Mouse (Mus musculus): ENCODE measurements at regions not wholly inside any gene's neighbourhood (a gene's known extent, or its start where the extent isn't known, plus 50 kb on each side); places are given as distances from the start of the nearest gene placed in this dataset.
A peak's percentile ranks its signal among the peaks of the same experiment; 100 is the strongest.

DNA sequence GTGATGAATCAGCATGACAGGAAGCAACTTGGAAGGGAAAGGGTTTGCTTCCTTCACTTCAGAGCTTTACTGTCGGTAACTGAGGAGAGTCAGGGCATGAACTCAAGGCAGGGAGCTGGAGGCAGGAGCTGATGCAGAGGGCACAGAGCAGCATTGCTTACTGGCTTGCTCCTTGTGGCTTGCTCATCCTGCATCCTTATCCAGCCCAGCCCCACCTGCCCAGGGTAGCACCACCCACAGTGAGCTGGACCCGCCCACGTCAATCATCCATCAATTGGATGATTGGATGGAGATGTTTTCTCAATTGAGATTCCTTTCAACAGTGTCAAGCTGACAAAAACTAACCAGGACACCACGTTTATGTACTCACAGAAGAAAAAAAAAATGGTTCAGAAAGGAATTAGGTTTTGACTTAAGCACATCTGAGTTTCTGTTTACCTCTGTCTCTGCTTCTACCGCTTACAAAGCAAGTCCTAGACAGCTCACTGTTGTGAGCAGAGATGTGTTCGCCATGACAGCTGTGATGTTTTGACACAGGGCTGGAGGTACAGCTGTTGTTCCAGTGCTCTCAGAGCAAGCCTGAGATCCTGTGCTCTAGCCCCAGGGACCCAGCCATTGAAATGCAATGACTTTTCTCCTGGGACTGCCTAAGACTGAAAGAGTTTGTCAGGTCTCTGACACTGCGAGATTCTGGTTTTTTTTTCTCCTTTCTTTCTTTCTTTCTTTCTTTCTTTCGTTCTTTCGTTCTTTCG, 186.6 kb upstream of the Hes1 start:
- no peak for ATAC-seq
- WGBS, result 24% methylated on average over 10 of the region's 10 CpGs
- Histone ChIP-seq H3K36me3 (ENCODE audit: control insufficient read depth, insufficient read depth, low read length) (no peaks in the 10 kb centered on the region), H3K4me3 (ENCODE audit: low read depth, low read length) (no peak overlapping the region), H3K9me3 (replicated peaks; ENCODE audit: control insufficient read depth, low read length, poor library complexity, severe bottlenecking) (no peaks in the 10 kb centered on the region), H3K27ac (ENCODE audit: low read length) (no peak overlapping the region), H3K4me2 (ENCODE audit: low read length) (no peak overlapping the region), H3K27me3 (ENCODE audit: control insufficient read depth, insufficient read depth, low read depth, low read length) (0 out of 2 replicates have a peak, but pooled peaks cover 1% of the 10 kb centered on the region), H3K4me1 (ENCODE audit: control insufficient read depth, insufficient read depth, low read length) (peaks cover 5% of the 10 kb centered on the region; the same call in 1 of the 2 replicates), H3K9ac (ENCODE audit: low read depth, low read length) (no peak overlapping the region)

DNA sequence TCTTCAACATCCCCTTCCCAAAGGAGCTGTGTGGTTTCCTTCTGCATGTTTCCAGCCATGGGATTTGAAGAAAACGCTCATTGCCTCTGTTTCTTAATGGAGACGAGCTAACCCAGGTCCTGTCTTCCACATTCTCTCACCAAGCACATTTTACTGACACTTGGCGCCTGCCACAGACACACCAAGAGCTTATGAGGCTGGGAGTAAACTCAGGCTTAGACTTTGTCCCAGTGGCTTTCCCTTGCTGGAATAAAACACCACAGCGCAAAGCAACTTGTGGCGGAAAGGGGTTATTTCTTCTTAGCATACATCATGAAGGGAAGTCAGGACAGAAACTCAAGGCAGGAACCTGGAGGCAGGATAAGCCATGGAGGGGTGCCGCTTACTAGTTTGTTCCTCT, 184.5 kb upstream of the Hes1 start:
- Histone ChIP-seq H3K9me3 (replicated peaks; ENCODE audit: control insufficient read depth, low read length, poor library complexity, severe bottlenecking) (no peaks in the 10 kb centered on the region), H3K27me3 (ENCODE audit: control insufficient read depth, insufficient read depth, low read depth, low read length) (0 out of 2 replicates have a peak, but pooled peaks cover 2% of the 10 kb centered on the region), H3K4me3 (ENCODE audit: low read depth, low read length) (no peak overlapping the region), H3K9ac (ENCODE audit: low read depth, low read length) (no peak overlapping the region), H3K36me3 (ENCODE audit: control insufficient read depth, insufficient read depth, low read length) (no peaks in the 10 kb centered on the region), H3K4me1 (ENCODE audit: control insufficient read depth, insufficient read depth, low read length) (peaks cover 12% of the 10 kb centered on the region; the same call in 1 of the 2 replicates), H3K4me2 (ENCODE audit: low read length) (no peak overlapping the region), H3K27ac (ENCODE audit: low read length) (no peak overlapping the region)
- no peak for ATAC-seq
- WGBS, result 83% methylated on average over 6 of the region's 6 CpGs

DNA sequence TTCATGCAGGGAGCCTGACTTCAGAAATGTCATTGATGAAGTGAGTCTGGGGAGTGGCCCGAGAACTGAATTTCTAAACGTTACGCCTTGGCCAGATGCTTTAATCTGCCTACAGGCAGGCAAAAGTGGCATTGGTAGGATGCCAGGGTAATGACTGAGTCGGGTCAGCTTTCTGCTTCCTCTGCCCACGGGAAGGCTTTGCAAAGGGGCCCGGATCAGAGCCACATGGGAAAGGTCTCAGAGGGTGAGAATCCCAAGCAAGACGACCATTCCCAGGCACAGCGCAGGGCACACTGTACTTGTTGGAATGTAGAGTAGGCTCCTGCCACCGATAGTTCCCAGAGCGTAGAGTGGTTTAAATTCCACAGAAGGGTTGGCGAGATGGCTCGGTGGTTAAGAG, 182.7 kb upstream of the Hes1 start:
- Histone ChIP-seq H3K27me3 (ENCODE audit: control insufficient read depth, insufficient read depth, low read depth, low read length) (0 out of 2 replicates have a peak, but pooled peaks cover 2% of the 10 kb centered on the region), H3K36me3 (ENCODE audit: control insufficient read depth, insufficient read depth, low read length) (no peaks in the 10 kb centered on the region), H3K4me3 (ENCODE audit: low read depth, low read length) (no peak overlapping the region), H3K9ac (ENCODE audit: low read depth, low read length) (no peak overlapping the region), H3K27ac (ENCODE audit: low read length) (no peak overlapping the region), H3K9me3 (replicated peaks; ENCODE audit: control insufficient read depth, low read length, poor library complexity, severe bottlenecking) (no peaks in the 10 kb centered on the region), H3K4me1 (ENCODE audit: control insufficient read depth, insufficient read depth, low read length) (peaks cover 9% of the 10 kb centered on the region; the same call in 1 of the 2 replicates), H3K4me2 (ENCODE audit: low read length) (no peak overlapping the region)
- WGBS, result 52% methylated on average over 12 of the region's 12 CpGs
- ATAC-seq, result no peak

DNA sequence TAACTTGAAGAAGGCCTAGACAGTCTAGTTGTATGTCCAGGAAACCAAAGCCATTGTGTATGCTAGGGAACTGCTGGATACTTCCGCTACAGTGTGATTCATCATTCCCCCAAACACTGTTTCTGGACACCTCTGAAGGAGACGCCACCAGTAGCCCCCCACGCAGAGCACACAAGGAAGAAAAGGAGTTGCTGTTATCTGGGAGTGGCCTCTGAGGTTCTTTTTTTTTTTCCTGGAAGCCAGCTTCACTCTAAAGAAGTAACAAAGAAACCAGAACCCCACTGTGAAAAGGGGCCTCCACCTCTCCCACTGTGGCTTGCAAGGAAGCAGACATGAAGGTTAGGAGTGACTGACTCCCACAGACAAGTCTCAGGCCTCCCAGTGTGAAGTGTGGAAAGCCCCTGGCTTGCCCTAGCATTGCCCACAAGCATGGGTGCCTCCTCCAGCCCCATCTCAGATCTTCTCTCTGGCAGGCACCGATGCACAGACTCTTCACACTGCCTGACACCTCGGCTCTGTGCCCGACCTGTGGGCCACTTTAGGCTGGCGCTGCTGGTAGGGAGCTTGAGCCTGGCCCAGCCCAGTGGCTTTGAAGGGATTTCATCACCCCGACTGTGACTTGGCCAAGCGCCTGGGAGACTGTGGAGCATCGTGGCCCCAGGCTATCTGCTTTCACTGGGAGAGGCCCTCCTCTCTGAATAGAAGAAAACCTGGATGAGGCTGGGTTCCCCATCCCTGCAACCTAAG, 181.8 kb upstream of the Hes1 start:
- no peaks in the 10 kb centered on the region for H3K36me3 ChIP-seq (ENCODE audit: control insufficient read depth, insufficient read depth, low read length)
- no peak overlapping the region for H3K4me3 ChIP-seq (ENCODE audit: low read depth, low read length)
- H3K27ac ChIP-seq (ENCODE audit: low read length), result no peak overlapping the region
- H3K4me2 ChIP-seq (ENCODE audit: low read length), result no peak overlapping the region
- peaks cover 8% of the 10 kb centered on the region; the same call in 1 of the 2 replicates for H3K4me1 ChIP-seq (ENCODE audit: control insufficient read depth, insufficient read depth, low read length)
- no peaks in the 10 kb centered on the region for H3K9me3 ChIP-seq (replicated peaks; ENCODE audit: control insufficient read depth, low read length, poor library complexity, severe bottlenecking)
- H3K9ac ChIP-seq (ENCODE audit: low read depth, low read length), result no peak overlapping the region
- peak; percentile 78 for ATAC-seq
- 0 out of 2 replicates have a peak, but pooled peaks cover 2% of the 10 kb centered on the region for H3K27me3 ChIP-seq (ENCODE audit: control insufficient read depth, insufficient read depth, low read depth, low read length)
- 9% methylated on average over 10 of the region's 10 CpGs for WGBS

DNA sequence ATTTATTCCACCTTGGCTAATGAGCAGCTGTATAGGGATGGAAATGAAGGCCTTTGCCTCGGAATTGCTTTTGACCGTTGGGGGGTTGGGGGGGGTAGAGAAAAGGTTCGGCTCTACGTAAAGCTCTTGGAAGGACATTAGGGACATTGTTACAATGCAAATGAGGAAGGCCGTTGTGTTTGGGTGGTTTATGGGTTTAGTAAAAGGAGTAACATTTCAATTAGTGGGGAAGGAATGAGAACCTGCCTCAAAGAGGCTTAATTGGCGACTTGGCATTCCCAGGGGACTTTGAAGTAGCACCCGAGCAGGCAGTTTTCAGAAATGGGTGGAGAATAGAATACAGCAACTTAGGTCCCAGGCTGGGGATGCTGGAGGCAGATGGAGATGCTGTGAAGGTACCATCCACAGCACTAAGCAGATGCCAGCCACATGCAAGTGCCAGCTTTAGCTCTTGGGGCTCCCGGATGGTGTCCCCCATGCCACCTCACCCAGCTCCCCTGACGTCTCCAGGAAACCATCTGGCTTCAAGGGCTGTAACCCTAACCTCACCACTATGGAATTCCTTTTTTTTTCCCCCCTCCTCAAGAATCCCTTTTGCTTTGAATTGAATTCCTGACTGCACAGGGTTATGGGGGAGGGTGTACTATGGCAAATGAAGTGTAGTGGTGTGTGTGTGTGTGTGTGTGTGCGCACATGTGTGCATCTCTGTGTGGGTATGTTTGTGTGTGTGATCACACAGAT, 180.8 kb upstream of the Hes1 start:
- peaks cover 7% of the 10 kb centered on the region; the same call in 1 of the 2 replicates for H3K4me1 ChIP-seq (ENCODE audit: control insufficient read depth, insufficient read depth, low read length)
- H3K9me3 ChIP-seq (replicated peaks; ENCODE audit: control insufficient read depth, low read length, poor library complexity, severe bottlenecking), result no peaks in the 10 kb centered on the region
- no peak overlapping the region for H3K4me3 ChIP-seq (ENCODE audit: low read depth, low read length)
- H3K9ac ChIP-seq (ENCODE audit: low read depth, low read length), result no peak overlapping the region
- H3K27me3 ChIP-seq (ENCODE audit: control insufficient read depth, insufficient read depth, low read depth, low read length), result 0 out of 2 replicates have a peak, but pooled peaks cover 2% of the 10 kb centered on the region
- H3K36me3 ChIP-seq (ENCODE audit: control insufficient read depth, insufficient read depth, low read length), result no peaks in the 10 kb centered on the region
- no peak overlapping the region for H3K27ac ChIP-seq (ENCODE audit: low read length)
- ATAC-seq, result peak; percentile 60; the same call in 1 of the 2 replicates
- no peak overlapping the region for H3K4me2 ChIP-seq (ENCODE audit: low read length)
- 16% methylated on average over 10 of the region's 10 CpGs for WGBS

DNA sequence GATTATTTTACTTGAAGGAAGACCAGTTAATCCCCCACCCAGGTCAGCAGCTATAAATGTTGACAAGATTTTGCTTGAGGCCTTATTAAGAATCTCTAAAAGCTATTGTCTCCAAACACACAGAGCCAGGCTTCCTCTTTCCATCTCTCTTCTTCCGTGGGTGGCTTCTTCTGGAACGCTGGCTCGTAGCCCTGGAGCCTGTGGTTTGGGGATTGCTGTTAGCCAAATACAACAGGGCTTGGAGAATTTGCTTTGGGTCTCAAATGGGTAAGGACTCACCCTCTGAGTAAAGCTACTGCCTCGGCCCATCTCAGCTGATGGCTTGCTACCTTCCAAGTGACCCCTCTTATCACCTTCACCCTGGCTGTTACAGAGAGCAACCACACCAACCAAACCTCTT, 179.3 kb upstream of the Hes1 start:
- Histone ChIP-seq H3K9me3 (replicated peaks; ENCODE audit: control insufficient read depth, low read length, poor library complexity, severe bottlenecking) (no peaks in the 10 kb centered on the region), H3K27ac (ENCODE audit: low read length) (no peak overlapping the region), H3K4me3 (ENCODE audit: low read depth, low read length) (no peak overlapping the region), H3K4me2 (ENCODE audit: low read length) (no peak overlapping the region), H3K36me3 (ENCODE audit: control insufficient read depth, insufficient read depth, low read length) (no peaks in the 10 kb centered on the region), H3K27me3 (ENCODE audit: control insufficient read depth, insufficient read depth, low read depth, low read length) (0 out of 2 replicates have a peak, but pooled peaks cover 2% of the 10 kb centered on the region), H3K4me1 (ENCODE audit: control insufficient read depth, insufficient read depth, low read length) (peaks cover 7% of the 10 kb centered on the region; the same call in 1 of the 2 replicates), H3K9ac (ENCODE audit: low read depth, low read length) (no peak overlapping the region)
- WGBS, result 84% methylated on average over 4 of the region's 4 CpGs
- no peak for ATAC-seq

DNA sequence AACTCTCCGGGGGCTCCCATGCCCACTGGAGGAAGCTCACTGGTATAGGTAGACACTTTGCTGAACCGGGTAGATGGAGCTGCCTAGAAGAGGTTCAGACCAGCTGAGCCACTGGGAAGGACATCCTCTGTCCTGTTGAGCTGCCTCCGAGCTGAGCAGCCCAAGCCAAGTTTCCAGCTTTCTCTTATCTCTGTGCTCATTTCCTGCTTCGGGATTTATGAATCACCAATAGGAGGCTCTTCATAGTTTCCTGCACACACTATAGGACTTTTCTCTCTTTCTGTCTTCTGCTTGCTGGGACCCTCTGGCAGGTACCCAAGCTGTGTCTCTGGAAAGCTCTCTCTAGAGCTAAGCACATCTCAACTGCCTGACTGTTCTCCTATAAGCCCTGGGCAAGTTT, 177.4 kb upstream of the Hes1 start:
- 0 out of 2 replicates have a peak, but pooled peaks cover 2% of the 10 kb centered on the region for H3K27me3 ChIP-seq (ENCODE audit: control insufficient read depth, insufficient read depth, low read depth, low read length)
- no peak overlapping the region for H3K27ac ChIP-seq (ENCODE audit: low read length)
- H3K9ac ChIP-seq (ENCODE audit: low read depth, low read length), result no peak overlapping the region
- WGBS, result 84% methylated on average over 4 of the region's 4 CpGs
- ATAC-seq, result no peak
- H3K4me3 ChIP-seq (ENCODE audit: low read depth, low read length), result no peak overlapping the region
- H3K36me3 ChIP-seq (ENCODE audit: control insufficient read depth, insufficient read depth, low read length), result no peaks in the 10 kb centered on the region
- H3K4me2 ChIP-seq (ENCODE audit: low read length), result no peak overlapping the region
- no peaks in the 10 kb centered on the region for H3K9me3 ChIP-seq (replicated peaks; ENCODE audit: control insufficient read depth, low read length, poor library complexity, severe bottlenecking)
- H3K4me1 ChIP-seq (ENCODE audit: control insufficient read depth, insufficient read depth, low read length), result peaks cover 7% of the 10 kb centered on the region; the same call in 1 of the 2 replicates

DNA sequence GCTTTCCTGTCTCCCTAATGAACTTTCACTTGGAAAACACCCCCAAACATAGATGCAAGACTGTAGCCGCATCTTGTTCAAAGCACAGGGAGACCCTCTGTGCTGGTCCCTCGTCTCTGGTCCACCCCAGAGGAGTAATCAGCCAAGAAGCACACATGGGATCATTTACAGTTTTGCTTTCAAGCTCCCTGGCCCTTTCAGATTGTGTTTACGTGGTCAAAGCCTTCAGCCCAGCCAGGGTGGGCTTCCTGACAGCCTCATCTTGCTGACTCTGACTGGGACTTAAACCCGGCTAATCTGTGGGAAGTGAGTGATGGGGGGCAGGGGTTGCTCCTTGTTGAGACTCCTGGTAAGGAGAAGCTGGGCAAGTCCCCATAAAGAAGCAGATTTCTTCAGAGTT, 174.8 kb upstream of the Hes1 start:
- Histone ChIP-seq H3K9me3 (replicated peaks; ENCODE audit: control insufficient read depth, low read length, poor library complexity, severe bottlenecking) (no peaks in the 10 kb centered on the region), H3K4me1 (ENCODE audit: control insufficient read depth, insufficient read depth, low read length) (peaks cover 5% of the 10 kb centered on the region; the same call in 1 of the 2 replicates), H3K36me3 (ENCODE audit: control insufficient read depth, insufficient read depth, low read length) (no peaks in the 10 kb centered on the region), H3K27ac (ENCODE audit: low read length) (no peak overlapping the region), H3K9ac (ENCODE audit: low read depth, low read length) (no peak overlapping the region), H3K4me2 (ENCODE audit: low read length) (no peak overlapping the region), H3K4me3 (ENCODE audit: low read depth, low read length) (no peak overlapping the region), H3K27me3 (ENCODE audit: control insufficient read depth, insufficient read depth, low read depth, low read length) (no peaks in the 10 kb centered on the region)
- 47% methylated on average over 4 of the region's 4 CpGs for WGBS
- no peak for ATAC-seq

Data from midbrain, embryonic 16.5 days (tissue).